Mouse (Mus musculus): ENCODE data around the gene Olfr1056. TPM values are rescaled to one million over a fixed set of nuclear protein-coding genes. Genes with fewer than 3 reads are reported as not detected.

The Olfr1056 gene
- polyA plus RNA-seq, 1 experiment from 2014 or later = not detected

DNA sequence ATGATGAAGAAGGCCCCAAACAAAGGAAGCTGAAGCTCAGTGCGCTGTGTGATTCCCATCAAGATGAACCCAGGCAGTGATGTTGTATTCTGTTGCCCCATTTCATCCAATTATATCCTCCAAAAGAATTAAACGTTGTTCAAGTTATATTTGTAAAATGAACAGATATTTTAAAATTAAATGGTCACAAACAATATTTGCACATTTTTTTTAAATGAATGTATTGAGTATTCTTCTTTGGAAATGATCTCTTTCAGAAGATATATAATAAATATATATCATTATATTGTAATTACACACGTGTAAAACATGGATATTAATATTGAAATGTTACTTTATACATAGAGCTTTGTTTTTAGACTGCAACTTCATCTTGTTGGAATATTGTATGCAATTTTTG is 47.1 kb downstream of the Olfr1056 start, which contains the start of gene Olfr1053:
TSS of gene Olfr1053 (minus strand) at position 101 of the 400 bp plus-strand sequence.
- WGBS = 60% methylated on average over 3 of the region's 3 CpGs
- ATAC-seq (ENCODE audit: insufficient read depth) (no peak), DNase-seq (no peak)
- no peaks in the 10 kb centered on the region for H3K36me3 ChIP-seq (ENCODE audit: insufficient read depth)
- H3K4me2 ChIP-seq = no peak within 1 kb of the TSS
- H3K9me3 ChIP-seq (ENCODE audit: low read depth, low read length) = no peaks in the 10 kb centered on the region
- no peaks in the 10 kb centered on the region for H3K27me3 ChIP-seq (ENCODE audit: insufficient read depth, low read length)
- H3K4me1 ChIP-seq (ENCODE audit: insufficient read depth) = no peaks in the 10 kb centered on the region
- H3K4me3 ChIP-seq (ENCODE audit: low read depth, low read length) = no peak within 1 kb of the TSS
- H3K9ac ChIP-seq = no peak within 1 kb of the TSS
- no peak within 1 kb of the TSS for H3K27ac ChIP-seq (ENCODE audit: low read depth)
- TF ChIP-seq CTCF (IDR thresholded peaks at IDR 0.05; ENCODE audit: low read depth) = no peak

Other genes starting within 250 kb of the Olfr1056 start
- gene Olfr1039, start 226.5 kb downstream of the Olfr1056 start, polyA plus RNA-seq (2014; fragmentation: Nextera tagmentation; extraction: Ambion mirVana) = not detected in 2 replicates
- not detected in 2 replicates for gene Olfr1040, start 215.7 kb downstream of the Olfr1056 start, polyA plus RNA-seq (2014; fragmentation: Nextera tagmentation; extraction: Ambion mirVana)
- not detected in 2 replicates for gene Olfr1042, start 200.6 kb downstream of the Olfr1056 start, polyA plus RNA-seq (2014; fragmentation: Nextera tagmentation; extraction: Ambion mirVana)
- gene Olfr1043, start 194.9 kb downstream of the Olfr1056 start, polyA plus RNA-seq (2014; fragmentation: Nextera tagmentation; extraction: Ambion mirVana) = not detected in 2 replicates
- not detected in 2 replicates for gene Olfr1044, start 184.6 kb downstream of the Olfr1056 start, polyA plus RNA-seq (2014; fragmentation: Nextera tagmentation; extraction: Ambion mirVana)
- gene Olfr52, start 176.8 kb downstream of the Olfr1056 start, polyA plus RNA-seq (2014; fragmentation: Nextera tagmentation; extraction: Ambion mirVana) = not detected in 2 replicates
- not detected in 2 replicates for gene Olfr1045, start 159.5 kb downstream of the Olfr1056 start, polyA plus RNA-seq (2014; fragmentation: Nextera tagmentation; extraction: Ambion mirVana)
- gene Olfr1046, start 143.2 kb downstream of the Olfr1056 start, polyA plus RNA-seq (2014; fragmentation: Nextera tagmentation; extraction: Ambion mirVana) = not detected in 2 replicates
- gene Olfr1047, start 131.1 kb downstream of the Olfr1056 start, polyA plus RNA-seq (2014; fragmentation: Nextera tagmentation; extraction: Ambion mirVana) = not detected in 2 replicates
- gene Olfr1048, start 122.2 kb downstream of the Olfr1056 start, polyA plus RNA-seq (2014; fragmentation: Nextera tagmentation; extraction: Ambion mirVana) = not detected in 2 replicates
- gene Olfr1049, start 104.1 kb downstream of the Olfr1056 start, polyA plus RNA-seq (2014; fragmentation: Nextera tagmentation; extraction: Ambion mirVana) = not detected in 2 replicates
- gene Olfr1051, start 83.4 kb downstream of the Olfr1056 start, polyA plus RNA-seq (2014; fragmentation: Nextera tagmentation; extraction: Ambion mirVana) = not detected in 2 replicates
- gene Olfr1052, start 70.0 kb downstream of the Olfr1056 start, polyA plus RNA-seq (2014; fragmentation: Nextera tagmentation; extraction: Ambion mirVana) = not detected in 2 replicates
- gene Olfr1053, start 47.2 kb downstream of the Olfr1056 start, polyA plus RNA-seq (2014; fragmentation: Nextera tagmentation; extraction: Ambion mirVana) = not detected in 2 replicates
- not detected in 2 replicates for gene Olfr1054, start 27.0 kb downstream of the Olfr1056 start, polyA plus RNA-seq (2014; fragmentation: Nextera tagmentation; extraction: Ambion mirVana)
- not detected in 2 replicates for gene Olfr1055, start 12.2 kb downstream of the Olfr1056 start, polyA plus RNA-seq (2014; fragmentation: Nextera tagmentation; extraction: Ambion mirVana)
- gene Olfr1057, start 15.9 kb upstream of the Olfr1056 start, polyA plus RNA-seq (2014; fragmentation: Nextera tagmentation; extraction: Ambion mirVana) = not detected in 2 replicates
- gene Olfr1058, start 26.1 kb upstream of the Olfr1056 start, polyA plus RNA-seq (2014; fragmentation: Nextera tagmentation; extraction: Ambion mirVana) = not detected in 2 replicates
- gene Olfr1061, start 51.6 kb upstream of the Olfr1056 start, polyA plus RNA-seq (2014; fragmentation: Nextera tagmentation; extraction: Ambion mirVana) = not detected in 2 replicates
- not detected in 2 replicates for gene Olfr1062, start 64.3 kb upstream of the Olfr1056 start, polyA plus RNA-seq (2014; fragmentation: Nextera tagmentation; extraction: Ambion mirVana)
- gene Olfr1065, start 88.1 kb upstream of the Olfr1056 start, polyA plus RNA-seq (2014; fragmentation: Nextera tagmentation; extraction: Ambion mirVana) = not detected in 2 replicates
- not detected in 2 replicates for gene Olfr1066, start 93.8 kb upstream of the Olfr1056 start, polyA plus RNA-seq (2014; fragmentation: Nextera tagmentation; extraction: Ambion mirVana)
- gene Olfr228, start 124.9 kb upstream of the Olfr1056 start, polyA plus RNA-seq (2014; fragmentation: Nextera tagmentation; extraction: Ambion mirVana) = not detected in 2 replicates
- gene Olfr1076, start 146.0 kb upstream of the Olfr1056 start, polyA plus RNA-seq (2014; fragmentation: Nextera tagmentation; extraction: Ambion mirVana) = not detected in 2 replicates
- gene Olfr1079, start 180.0 kb upstream of the Olfr1056 start, polyA plus RNA-seq (2014; fragmentation: Nextera tagmentation; extraction: Ambion mirVana) = not detected in 2 replicates
- gene Olfr1080, start 195.8 kb upstream of the Olfr1056 start, polyA plus RNA-seq (2014; fragmentation: Nextera tagmentation; extraction: Ambion mirVana) = not detected in 2 replicates
- gene Olfr1082, start 236.5 kb upstream of the Olfr1056 start, polyA plus RNA-seq (2014; fragmentation: Nextera tagmentation; extraction: Ambion mirVana) = not detected in 2 replicates

All from lung, embryonic 14.5 days (tissue).